23 mouse cellular contexts compared by ENCODE assay signal in the genomic region with DNA sequence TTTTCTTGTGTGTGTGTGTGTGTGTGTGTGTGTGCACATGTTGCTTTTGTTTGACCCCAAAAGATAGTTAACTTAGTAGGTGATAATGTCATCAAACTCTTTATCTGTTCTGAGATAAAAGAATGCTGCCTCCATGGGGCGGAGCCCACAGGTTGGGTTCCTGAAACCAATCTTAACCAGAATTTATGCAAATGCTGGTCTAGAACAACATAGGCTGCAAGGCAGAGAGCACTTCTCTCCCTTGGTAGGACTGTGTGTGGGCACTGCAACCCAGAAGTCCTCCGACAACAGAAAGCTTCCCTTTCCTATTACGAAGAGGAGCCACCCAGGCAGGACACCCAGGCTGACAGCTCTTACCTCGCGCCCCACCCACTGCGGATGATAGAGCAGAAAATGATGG. TPM values are rescaled to one million over a fixed set of nuclear protein-coding genes. Genes with fewer than 3 reads are reported as not detected.
"Had no signal": no experiment of that assay in that cellular context is flagged by ENCODE, and none has a peak within 500 bp of the region (broad histone marks: within the 10 kb centered on the region; RNA-seq: fewer than 3 reads in every experiment).

No protein-coding gene starts in this region.

- H3K9me3 ChIP-seq: limb, embryonic 10.5 days; limb, embryonic 13.5 days; midbrain, embryonic 12.5 days; midbrain, embryonic 15.5 days; neural tube, embryonic 12.5 days; neural tube, embryonic 15.5 days; stomach, embryonic 15.5 days had no signal

- H3K4me3 ChIP-seq: layer of hippocampus, adult 2 months; limb, embryonic 10.5 days; limb, embryonic 13.5 days; midbrain, embryonic 12.5 days; midbrain, embryonic 15.5 days; neural tube, embryonic 12.5 days; neural tube, embryonic 15.5 days; stomach, embryonic 15.5 days had no signal

- H3K4me2 ChIP-seq: limb, embryonic 13.5 days; lung, embryonic 14.5 days; midbrain, embryonic 12.5 days; midbrain, embryonic 15.5 days; neural tube, embryonic 12.5 days; neural tube, embryonic 15.5 days; stomach, embryonic 15.5 days had no signal

- H3K27me3 ChIP-seq: limb, embryonic 13.5 days; midbrain, embryonic 12.5 days; midbrain, embryonic 15.5 days; neural tube, embryonic 12.5 days; neural tube, embryonic 15.5 days; stomach, embryonic 15.5 days had no signal

- H3K4me1 ChIP-seq: limb, embryonic 10.5 days; limb, embryonic 13.5 days; midbrain, embryonic 12.5 days; midbrain, embryonic 15.5 days; neural tube, embryonic 12.5 days; neural tube, embryonic 15.5 days; stomach, embryonic 15.5 days had no signal

- ATAC-seq: liver, postnatal 0 days; lung, postnatal 0 days; midbrain, embryonic 15.5 days had no signal

- H3K9ac ChIP-seq: limb, embryonic 13.5 days; liver, embryonic 14.5 days; liver, postnatal 0 days; lung, embryonic 14.5 days; midbrain, embryonic 12.5 days; midbrain, embryonic 15.5 days; neural tube, embryonic 12.5 days; neural tube, embryonic 15.5 days; stomach, embryonic 15.5 days had no signal

- H3K36me3 ChIP-seq: limb, embryonic 10.5 days; limb, embryonic 13.5 days; midbrain, embryonic 12.5 days; midbrain, embryonic 15.5 days; neural tube, embryonic 12.5 days; neural tube, embryonic 15.5 days; stomach, embryonic 15.5 days had no signal

- H3K27ac ChIP-seq: layer of hippocampus, adult 2 months; limb, embryonic 10.5 days; limb, embryonic 13.5 days; liver, embryonic 14.5 days; midbrain, embryonic 12.5 days; midbrain, embryonic 15.5 days; neural tube, embryonic 12.5 days; neural tube, embryonic 15.5 days; stomach, embryonic 15.5 days had no signal

- DNase-seq: kidney, adult 11 months; kidney, adult 8-10 months; kidney, postnatal 14 days; kidney, postnatal 4 days; layer of hippocampus, adult 9-11 months; liver, postnatal 0 days; lung, embryonic 14.5 days; retina, postnatal 1 day; right cerebral cortex, postnatal 25 days; spleen, adult 18-20 months; thymus, adult 18-20 months; thymus, postnatal 36 days had no signal

RNA-seq across cellular contexts. Expression of gene Il1rl1, which starts 29.7 kb away (rescaled TPM):
- polyA plus RNA-seq: liver, adult 2 months; midbrain, embryonic 12.5 days had no signal
